Mouse (Mus musculus) CD4-positive, CD25-positive, alpha-beta regulatory T cell, adult 4 months (primary cell): ENCODE data around the gene Hira. TPM values are rescaled to one million over a fixed set of nuclear protein-coding genes. Genes with fewer than 3 reads are reported as not detected.
"Not testable (repeated sequence)": the region's sequence is repeated elsewhere in the genome, so short reads cannot be mapped to it uniquely, and the experiment has no call there.

Experiments
- ATAC-seq: one replicate; pipeline ENCODE4 v1.8.0; 2017
- polyA plus RNA-seq, 2 experiments: library from polyadenylated mRNA; unstranded; fragments of 100-300 nt; shearing (Covaris generic); gene quantifications; one replicate each; pipeline ENCODE4 v1.2.1; 2017

The Hira gene
- 10 to 100 TPM in 1 of 2 experiments, 1 to 10 TPM in 1; 8.5 to 11.4 TPM for polyA plus RNA-seq

DNA sequence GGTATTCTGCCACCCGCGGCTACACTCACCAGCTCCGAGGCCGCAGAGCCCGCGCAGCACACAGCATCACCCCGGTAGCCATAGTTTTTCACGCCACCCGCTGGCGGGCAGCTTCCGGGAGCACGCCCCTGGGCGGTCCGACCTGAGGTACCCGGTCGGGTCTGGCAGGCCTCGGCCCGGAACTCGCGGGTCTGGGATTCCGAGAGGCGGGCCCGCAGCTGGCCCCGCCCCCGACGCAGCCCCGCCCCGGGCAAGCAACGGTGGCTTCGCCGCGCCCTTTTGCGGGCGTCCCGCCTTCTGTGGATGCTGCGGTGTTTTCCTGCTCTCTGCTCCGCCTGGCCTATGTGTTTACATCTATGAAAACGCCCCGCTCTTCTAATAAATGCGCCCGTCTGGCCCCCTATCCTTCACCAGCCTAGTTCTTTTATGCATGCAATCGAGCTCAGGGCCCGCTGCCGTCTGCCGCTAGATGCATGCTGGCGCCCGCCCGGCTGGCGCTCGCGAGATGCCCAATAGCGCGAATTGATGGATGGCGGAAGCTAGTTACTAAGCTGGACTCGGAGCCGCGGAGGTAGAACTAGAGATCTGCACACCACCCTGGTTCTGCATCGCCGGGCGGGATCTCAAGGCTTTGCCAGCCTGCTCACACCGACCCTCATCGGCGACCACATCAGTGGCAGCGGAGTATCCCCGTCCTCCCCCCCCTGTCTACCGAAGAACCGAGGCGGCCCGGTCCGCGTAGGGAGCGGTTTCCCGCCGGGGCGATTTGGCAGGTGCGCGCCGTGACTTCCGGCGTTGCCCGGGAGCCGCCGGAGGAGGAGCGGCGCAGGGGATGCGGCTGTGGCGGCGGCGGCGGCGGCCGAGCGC is at the start of gene Hira, which contains the start of gene Mrpl40:
Hira (plus strand) TSS at position 596 of the 867 bp plus-strand sequence.
Mrpl40 (minus strand) TSS at position 421 of the 867 bp plus-strand sequence.
- ATAC-seq, result peak; percentile 77

DNA sequence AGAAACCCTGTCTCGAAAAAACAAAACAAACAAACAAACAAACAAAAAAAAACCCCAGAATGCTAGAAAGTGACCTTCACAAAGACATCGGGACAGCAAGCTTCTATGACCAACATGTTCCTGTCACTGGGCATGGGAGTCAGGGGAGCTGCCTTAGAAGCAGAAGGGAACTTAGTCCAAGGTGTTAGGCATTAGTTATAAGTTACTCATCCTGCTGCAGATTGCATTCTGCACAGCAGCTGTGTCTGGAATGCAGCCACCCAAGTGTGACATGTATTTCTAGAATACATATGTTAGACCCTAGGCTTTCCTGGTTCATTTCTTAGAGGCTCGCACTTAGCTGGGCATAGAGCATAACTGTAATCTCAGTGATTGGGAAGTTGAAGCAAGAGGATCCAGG is 48.2 kb upstream of the Hira start:
- no peak for ATAC-seq

- ATAC-seq, result no peak
Measured at GRCm38 (mm10) chr16:18829102-18829501, 47.7 kb upstream of the Hira start.

- ATAC-seq, result no peak
Measured at GRCm38 (mm10) chr16:18833486-18833885, 43.4 kb upstream of the Hira start.

DNA sequence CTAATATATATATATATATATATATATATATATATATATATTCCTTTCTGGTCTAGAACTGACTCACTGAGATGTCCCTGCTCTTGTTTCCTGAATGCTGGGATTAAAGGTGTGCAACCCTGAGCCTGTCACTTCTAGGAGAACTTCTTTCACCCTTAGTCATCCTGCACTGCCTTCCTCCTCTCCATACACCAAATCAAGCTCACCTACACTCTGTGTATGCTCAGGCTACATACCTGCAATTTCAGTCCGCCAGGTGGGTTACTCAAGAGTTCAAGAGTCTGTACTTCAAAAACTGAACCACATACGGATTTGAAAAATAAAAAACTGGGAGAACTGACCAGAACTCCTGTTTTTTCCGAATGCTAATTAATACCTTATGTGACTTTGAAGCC is 40.8 kb upstream of the Hira start:
- peak; percentile 40 for ATAC-seq

GRCm38 (mm10) chr16:18836468-18837208 is 40.2 kb upstream of the Hira start, which contains the start of the genes 2510002D24Rik and Gm28539:
Gene 2510002D24Rik (plus strand): TSS chr16:18836578.
Gene Gm28539 (plus strand): TSS chr16:18836584.
- ATAC-seq, result peak; percentile 99

DNA sequence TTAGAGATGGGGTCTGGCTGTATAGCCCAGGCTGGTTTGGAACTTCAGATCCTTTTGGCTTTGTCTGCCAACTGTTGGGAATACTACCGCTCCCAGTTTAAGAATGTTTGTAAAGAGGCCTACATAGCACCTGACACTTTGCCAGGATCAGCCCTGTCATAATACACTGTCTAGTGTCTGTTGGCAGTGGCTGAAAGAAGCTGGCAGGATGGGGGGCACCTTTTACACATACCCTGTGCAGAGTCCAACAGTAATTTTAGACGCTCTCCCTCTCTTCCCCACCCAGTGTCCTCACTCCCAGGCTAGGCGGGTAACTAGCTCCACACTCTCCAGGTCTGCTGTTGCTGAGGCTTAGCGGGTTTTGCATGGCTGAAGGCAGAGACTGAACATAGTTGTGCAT is 38.5 kb upstream of the Hira start:
- no peak for ATAC-seq

DNA sequence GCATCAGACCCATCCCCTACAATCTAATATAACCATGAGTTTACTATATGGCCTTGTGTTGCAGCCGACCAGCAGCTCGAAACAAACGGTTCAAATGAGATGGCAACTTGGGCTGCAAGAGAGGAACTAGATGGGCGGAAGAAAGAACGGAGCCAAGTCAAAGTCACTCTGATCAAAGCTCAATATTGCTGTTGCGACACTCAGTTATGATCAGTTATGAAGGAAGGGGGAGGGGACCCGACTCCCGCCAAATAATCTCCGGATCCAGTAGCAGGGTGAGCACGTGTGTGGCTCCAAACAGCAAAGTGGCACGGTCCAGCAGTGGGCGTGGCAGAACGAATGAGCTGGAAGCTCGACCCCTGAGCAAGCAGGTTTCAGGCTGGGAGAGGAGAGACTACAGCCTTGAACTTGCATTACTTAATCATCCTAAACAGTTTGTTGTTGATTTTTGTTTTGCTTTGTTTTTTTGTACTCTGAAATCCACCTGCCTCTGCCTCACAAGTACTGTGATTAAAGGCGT is 30.5 kb upstream of the Hira start:
- ATAC-seq, result no peak

- not testable (repeated sequence) for ATAC-seq
Measured at GRCm38 (mm10) chr16:18849521-18850190, 27.2 kb upstream of the Hira start.

DNA sequence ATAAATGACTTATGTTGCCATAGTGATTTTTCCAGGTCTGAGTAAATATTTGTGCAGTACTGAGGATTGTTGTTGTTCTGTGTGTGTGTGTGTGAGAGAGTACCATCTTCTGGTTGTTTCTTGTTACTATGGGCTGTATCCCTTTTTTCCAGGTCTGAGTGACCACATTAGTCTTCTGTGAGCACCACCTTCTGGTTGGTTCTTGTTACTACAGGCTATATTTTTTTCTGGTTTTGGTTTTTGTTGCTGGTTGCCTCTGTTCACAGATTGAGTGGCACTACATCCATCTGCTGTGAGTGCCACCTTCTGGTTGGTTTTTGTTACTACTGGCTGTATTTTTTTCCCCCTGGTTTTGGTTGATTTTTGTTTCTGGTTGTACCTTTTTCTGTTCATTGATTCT is 18.3 kb upstream of the Hira start:
- peak; percentile 71 for ATAC-seq

DNA sequence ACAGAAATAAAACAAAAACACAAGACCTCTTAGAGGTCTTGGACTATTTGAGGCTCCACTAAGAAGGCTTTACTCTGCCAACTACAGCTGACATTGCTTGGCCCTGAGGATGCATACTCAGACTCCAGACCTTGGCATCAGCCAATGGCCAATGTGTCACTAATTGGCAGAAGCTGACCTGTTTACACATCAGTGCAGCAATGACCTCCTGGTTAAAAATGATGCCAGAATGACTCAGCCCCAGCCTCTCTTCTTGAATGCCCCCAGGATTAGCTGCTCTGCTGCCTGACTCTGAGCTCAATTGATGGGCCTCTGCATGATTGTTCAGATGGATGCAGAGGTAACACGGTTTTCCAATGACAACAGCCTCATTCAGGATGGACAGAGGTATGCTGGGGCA is 16.7 kb upstream of the Hira start:
- ATAC-seq, result no peak

DNA sequence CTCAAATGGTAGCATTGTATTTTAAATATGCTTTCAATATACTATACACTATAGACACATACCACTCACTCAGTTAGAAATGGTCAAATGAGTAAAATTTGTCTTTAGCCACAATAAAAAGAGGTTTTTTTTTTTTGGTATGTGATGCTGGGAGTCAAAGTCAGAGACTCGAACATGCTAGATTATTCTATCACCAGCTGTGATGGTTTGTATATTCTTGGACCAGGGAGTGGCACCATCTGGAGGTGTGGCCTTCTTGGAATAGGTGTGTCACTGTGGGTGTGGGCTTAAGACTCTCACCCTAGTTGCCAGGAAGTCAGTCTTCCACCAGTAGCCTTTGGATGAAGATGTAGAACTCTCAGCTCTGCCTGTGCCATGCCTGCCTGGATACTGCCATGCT is 6.3 kb upstream of the Hira start:
- not testable (repeated sequence) for ATAC-seq

GRCm38 (mm10) chr16:18876091-18876441 is 771 bp upstream of the Hira start:
- peak; percentile 0 for ATAC-seq

DNA sequence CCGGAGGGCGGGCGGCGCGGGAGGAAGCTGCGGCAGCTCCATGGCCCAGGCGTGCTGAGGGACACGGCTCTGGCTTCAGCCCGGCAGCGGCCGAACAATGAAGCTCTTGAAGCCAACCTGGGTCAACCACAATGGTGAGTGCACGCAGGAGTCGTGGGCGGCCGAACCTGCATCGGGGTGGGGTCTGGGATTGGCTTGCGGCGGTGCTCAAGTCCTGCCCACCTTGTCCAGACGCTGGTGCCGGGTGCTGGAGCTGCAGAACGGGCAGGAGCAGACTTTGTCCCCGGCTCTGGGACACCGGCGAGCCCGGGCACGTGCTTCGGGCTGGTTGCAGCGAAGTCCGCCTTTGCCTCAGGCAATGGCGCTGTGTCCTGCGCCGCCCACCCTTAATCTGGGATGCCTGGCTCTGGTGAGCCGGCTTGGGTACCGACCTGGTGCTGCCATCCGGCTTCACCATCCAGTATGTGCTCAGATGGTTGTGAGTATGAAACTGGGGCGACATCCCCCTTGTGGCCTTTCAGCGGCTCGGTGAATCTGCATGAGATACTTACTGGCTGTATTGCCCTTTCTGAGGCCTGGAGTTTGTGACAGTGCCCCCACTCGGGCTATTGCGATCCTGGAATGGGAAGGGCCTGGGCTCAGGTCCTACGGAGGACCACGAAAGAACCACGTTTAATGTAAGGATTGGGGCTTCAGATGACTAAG is 701 bp downstream of the Hira start:
- peak; percentile 42 for ATAC-seq

- ATAC-seq, result peak; percentile 11
Measured at GRCm38 (mm10) chr16:18878091-18878720, 1.4 kb downstream of the Hira start.

GRCm38 (mm10) chr16:18884044-18884443 is 7.2 kb downstream of the Hira start:
- no peak for ATAC-seq

- no peak for ATAC-seq
Measured at GRCm38 (mm10) chr16:18893840-18894372, 17.1 kb downstream of the Hira start.

DNA sequence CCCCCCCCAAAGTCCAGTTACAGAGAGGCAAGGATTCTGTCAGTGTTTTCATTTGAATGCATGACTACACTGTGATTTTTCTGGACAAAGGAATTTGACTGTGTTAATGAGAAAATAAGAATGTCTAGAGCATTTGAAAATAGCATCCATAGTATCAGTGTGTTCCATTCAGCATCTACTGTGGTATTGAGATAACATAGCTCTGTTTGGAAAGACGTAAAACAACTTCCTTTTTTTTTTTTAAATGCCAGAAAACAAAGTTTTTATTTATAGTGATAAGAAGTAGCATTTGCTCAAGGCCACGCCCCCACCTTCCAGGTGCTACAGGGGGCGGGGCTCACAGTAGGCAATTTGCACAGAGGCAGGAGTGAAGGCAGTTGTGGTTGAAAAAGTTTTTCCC is 18.4 kb downstream of the Hira start:
- no peak for ATAC-seq

GRCm38 (mm10) chr16:18896429-18896828 is 19.6 kb downstream of the Hira start:
- ATAC-seq, result no peak

GRCm38 (mm10) chr16:18905648-18906047 is 28.8 kb downstream of the Hira start:
- ATAC-seq, result no peak

DNA sequence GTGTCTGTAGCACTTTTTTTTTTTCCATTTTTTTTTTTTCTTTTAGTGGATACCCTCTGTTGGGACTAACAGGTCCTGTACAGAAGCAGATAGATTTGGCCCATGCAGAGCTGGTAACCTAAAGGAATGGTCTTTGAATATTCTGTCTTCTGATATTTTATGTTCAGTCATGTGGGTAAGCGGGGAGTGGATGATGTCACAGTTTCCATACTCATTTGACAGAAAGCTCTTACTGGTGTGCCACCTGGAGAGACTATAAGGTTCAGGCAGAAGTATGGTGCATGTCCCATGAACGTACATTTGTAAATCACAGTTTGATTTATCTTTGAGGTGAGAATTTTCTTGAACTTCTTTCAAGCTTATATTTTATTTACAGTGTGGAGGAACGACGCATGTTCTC is 39.2 kb downstream of the Hira start:
- ATAC-seq, result no peak
